Mouse (Mus musculus) embryo, embryonic 10.5 days (tissue): ENCODE measurements around the gene Shank1.

Source experiments
- DNase-seq: peaks from one replicate; pipeline ENCODE4 v3.0.0-alpha.2; 2015; ENCODE audit warnings: low spot score

Shank1 gene

DNA sequence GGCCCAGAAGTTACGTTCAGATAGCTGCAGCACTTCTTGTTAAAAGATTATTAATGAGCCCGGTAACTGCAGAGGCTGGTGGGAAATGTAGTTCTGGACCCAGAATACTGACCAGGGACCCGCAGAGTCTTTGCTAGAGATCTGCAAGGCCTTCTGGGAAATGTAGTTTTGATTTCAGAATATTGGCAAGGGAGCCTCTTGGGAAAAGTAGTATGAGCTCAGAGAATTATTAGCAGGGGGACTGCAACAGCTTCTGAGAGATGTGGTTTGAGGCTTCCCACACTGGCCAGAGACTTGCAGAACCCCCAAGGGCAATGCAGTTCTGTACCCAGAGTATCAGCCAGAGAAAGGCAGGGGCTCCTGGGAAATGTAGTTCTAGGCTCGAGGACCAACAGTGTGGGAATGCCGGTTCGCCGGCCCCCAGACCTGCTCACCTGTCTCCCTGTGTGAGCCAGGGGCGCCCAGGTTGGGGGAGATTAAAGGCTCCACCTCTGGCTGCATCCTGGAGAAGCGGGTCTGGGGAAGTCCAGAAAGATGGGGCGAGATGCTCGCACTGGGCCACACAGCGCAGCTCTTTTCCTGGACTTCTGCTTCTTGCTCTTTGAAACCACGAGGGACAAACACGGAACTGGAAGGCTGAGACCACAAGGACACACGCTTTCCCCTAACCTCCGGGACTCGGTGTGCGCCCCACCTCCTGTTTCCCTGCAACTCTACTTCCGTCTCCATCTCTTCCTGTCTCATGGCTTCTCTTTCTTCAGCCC, 64.0 kb downstream of the Shank1 start:
- peak; percentile 96 for DNase-seq

DNA sequence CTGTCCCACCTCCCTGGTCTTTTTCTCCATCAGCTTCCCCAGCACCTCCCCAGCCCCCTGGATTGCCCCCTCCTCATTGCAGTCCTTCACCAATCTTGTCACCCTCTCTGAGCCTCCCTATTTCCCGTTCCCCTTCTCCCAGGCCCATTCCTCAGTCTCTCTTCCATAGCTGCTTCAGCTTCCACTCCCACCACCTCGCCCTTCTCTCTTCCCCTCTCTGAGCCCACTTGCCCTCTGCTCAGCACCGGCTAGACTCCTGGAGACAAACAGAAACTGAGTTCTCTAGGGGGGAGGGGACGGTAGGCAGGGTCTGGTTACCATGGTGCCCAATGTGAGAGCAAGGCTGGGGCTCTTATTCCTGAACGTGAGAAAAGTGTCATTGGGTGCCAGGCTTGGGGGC, 64.7 kb downstream of the Shank1 start:
- peak; percentile 75 for DNase-seq

DNA sequence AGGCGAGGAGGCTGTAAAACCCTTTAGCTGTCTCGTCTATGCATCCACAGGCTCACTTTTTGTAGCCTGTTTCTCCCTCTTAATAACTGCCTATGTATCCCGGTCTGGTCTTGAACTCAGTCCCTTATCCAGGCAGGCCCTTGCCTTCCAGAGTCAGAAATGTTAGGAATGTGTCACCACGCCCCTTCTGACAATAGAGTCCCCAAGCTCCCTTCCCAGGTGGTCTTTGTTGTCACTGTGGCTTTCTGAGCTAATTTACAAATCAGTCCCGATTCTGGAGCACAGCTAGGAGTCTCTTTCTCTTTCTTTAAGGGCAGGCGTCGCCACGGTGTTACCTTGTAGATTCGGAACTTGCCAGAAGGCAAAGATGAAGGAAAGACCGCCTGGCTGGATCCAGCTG, 65.2 kb downstream of the Shank1 start:
- DNase-seq, result peak; percentile 59

DNA sequence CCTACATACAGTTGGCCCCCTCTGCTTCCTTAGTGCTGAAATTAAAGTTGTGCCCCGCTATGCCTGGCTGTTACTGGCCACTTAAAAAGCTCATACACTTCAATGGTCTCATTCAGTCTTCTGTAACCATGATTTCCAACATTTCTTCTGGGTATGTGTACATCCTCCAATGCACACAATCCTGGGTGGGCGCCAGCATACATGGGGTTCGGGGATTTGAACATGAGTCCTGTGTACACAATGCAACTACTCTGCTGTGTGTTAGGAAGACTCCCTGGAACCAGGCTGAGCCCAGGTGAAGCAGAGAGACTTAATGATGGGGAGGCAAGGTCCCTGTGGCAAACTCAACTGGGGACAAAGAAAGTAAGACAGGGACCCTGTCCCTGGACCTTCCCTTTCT, 65.7 kb downstream of the Shank1 start:
- DNase-seq, result no peak

DNA sequence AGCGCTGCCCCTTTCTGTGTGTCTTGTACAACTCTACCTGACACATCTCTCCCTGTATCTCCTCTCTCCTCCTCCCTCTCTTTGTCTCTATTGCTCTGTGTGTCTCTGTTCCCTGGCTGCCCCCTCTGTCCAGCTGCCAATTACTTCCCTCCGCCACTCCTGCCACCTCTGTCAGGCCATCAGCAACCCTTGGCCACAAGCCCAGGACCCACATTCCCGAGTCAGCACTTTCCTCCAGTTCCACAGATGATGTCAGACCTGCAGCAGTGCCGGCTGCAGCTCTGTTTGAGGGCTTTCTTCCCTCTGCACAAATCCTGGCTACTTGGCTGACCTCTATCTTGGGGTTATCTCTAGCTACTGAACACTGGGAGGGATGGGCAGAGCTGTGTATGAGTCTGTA, 68.2 kb downstream of the Shank1 start:
- no peak for DNase-seq

DNA sequence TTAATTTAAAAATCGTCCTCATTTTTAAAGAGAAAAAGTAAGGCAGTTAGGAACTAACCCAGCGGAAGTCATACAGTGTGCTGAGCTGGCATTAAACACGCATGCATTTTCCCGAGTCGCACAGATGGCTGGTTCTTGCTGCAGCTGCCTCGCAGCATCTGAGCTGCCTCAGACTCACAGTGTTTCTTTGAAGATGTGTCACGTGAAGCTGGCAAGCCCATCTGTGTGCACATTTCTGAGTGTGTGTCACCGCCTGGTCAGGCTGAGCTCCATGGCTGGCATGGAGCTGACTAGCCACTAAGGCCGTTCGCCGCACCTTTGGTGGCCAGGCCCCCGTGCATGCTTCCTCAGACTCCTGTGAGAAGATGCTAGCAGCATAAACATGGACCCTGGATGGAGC, 72.5 kb downstream of the Shank1 start:
- DNase-seq, result no peak

DNA sequence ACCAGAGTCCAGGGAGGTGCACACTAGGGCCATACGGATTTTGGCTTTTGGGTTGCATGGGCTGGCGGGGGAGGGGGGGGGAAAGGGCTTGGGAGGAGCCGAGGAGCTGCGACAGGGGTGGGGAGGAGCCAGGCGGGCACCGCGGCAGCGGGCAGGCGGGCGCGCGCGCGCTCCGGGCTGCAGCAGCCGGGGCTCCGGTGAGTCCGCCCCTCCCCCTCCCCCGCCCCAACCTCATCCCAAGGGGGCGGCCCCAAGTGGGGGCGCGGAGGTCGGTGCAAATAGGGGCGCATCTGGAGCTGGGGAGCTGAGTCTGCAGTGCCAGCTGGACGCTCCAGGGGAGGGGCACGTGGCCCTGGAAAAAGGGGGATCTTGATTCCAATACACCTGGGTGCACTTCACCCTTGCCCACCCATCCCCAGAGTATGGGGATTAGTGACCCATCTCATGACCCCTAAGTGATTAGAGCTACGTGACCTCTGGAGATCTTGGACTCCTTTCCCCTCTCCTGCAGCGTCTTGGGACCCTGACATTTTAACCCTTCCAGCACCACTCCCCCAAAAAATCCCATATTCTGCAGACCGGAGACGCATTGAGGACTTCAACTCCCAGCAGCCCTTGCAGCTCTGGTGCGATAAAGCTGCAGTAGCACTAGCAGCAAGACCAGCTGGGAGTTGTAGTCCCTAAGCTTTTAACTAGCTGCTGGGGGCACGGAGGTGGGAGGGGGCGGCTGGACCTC, 74.1 kb downstream of the Shank1 start, which contains the start of gene Syt3:
Gene Syt3, plus strand, starts transcription at position 123 of the 736 bp plus-strand sequence.
- DNase-seq, result peak; percentile 87

DNA sequence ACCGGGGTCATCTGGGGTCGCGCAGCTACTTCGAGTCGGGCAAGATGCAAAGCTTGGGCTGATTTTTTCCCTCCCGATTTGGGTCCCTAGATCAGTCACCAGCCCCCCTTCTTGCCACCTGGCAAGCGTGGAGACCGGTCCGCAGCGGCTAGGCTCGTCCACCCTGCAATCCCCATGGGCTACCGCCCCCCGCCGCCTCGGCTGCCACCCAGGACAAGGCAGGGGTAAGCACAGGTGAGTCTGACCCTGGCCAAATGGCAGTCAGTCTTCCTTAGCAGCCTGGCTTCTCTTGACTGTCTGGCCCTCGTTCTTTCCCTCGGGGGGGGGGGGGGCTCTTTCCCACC, 74.6 kb downstream of the Shank1 start:
- no peak for DNase-seq

DNA sequence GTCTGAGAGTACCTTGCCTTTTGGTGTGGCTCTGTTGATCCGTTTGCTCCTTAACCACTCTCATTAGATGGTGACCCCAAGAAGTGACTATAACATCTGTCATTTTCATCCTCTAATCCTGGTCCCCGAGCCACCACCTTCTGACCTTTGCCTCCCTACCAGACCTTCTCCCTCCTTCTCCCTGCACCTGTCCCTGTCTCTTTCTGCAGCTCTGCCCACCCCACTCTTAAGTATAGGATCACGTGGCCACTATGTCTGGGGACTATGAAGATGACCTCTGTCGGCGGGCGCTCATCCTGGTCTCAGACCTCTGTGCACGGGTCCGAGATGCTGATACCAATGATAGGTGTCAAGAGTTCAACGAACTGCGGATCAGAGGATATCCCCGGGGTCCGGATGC, 75.7 kb downstream of the Shank1 start, which contains the start of gene 1700008O03Rik:
Gene 1700008O03Rik, minus strand, starts transcription at position 101 of the 400 bp plus-strand sequence.
- no peak for DNase-seq

DNA sequence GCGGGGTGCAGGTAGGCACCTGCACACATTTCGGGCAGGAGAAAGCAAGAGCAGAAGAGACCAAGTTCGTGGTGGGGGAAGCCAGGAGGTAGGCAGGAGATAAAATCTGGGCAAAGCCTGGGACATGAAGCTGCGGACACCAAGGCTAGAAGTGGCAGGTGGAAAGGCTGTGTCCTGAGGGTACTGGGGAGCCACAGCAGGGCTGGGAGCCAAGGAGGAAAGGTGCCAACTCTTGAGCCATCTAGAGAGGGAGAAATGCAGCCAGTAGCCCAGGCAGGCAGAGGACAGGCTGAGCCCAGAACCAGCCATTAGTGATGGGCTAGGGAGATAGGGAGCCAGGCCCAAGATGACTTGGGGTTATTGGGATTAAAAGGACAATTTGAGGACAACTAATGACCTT, 81.8 kb downstream of the Shank1 start:
- DNase-seq, result no peak

DNA sequence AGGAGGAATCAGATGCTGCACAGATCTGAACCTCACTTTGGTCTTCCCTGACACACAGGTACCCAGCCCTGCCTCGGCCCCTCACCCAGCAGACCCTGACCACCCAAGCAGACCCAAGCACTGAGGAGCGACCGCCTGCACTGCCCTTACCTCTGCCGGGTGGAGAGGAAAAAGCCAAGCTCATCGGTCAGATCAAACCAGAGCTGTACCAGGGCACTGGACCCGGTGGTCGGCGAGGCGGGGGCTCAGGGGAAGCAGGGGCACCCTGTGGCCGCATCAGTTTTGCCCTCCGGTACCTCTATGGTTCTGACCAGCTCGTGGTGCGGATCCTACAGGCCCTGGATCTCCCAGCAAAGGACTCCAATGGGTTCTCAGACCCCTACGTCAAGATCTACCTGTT, 82.3 kb downstream of the Shank1 start:
- DNase-seq, result no peak

DNA sequence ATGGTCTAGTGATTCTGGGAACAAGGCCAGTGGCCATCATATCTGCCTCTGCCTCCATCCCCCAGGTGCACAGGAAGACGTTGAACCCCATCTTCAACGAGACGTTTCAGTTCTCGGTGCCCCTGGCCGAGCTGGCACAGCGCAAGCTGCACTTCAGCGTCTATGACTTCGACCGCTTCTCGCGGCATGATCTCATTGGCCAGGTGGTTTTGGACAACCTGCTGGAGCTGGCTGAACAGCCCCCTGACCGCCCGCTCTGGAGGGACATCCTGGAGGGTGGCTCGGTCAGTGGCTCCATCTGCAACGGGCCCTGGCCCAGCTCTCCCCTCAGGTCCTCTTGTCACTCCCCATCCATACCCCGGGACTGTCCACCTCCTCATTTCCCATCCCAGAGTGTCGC, 83.2 kb downstream of the Shank1 start:
- no peak for DNase-seq

DNA sequence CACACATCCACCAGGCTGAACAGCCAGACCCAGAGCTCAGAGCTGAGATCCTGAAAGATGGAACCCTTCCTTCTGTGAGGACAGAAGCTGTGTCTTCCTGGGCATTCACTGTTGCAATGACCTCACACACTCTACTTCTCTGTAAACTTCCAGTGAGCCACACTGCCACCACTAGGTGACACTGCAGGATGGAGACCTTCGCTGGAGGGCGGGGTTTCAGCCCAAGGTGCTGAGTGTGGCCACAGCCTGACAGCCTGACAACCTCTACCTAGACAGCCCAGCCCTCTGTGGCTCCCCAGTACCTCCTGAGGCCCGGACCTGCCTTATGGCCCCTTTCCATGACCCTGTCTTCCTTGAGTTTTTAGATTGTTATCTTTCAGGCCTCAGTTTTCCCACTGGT, 88.5 kb downstream of the Shank1 start:
- peak; percentile 75 for DNase-seq

DNA sequence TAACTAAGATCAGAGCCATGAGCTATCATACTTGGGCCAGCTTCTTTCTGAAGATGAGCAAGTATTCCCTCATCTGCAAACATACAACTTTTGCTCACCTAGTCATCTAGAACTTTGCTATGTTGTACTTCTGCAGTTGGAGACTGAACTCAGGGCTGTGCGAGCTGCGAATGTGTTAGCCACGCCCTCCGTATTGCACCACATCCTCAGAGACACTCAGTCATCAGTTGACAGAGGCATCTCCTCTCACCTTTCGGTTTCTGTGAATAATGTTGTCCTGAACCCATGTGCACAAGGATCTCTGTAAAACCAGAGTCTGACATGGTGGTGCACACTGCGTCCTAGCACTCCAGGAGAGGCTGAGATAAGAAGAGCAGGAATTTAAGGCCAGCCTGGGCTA, 91.6 kb downstream of the Shank1 start:
- DNase-seq, result no peak

DNA sequence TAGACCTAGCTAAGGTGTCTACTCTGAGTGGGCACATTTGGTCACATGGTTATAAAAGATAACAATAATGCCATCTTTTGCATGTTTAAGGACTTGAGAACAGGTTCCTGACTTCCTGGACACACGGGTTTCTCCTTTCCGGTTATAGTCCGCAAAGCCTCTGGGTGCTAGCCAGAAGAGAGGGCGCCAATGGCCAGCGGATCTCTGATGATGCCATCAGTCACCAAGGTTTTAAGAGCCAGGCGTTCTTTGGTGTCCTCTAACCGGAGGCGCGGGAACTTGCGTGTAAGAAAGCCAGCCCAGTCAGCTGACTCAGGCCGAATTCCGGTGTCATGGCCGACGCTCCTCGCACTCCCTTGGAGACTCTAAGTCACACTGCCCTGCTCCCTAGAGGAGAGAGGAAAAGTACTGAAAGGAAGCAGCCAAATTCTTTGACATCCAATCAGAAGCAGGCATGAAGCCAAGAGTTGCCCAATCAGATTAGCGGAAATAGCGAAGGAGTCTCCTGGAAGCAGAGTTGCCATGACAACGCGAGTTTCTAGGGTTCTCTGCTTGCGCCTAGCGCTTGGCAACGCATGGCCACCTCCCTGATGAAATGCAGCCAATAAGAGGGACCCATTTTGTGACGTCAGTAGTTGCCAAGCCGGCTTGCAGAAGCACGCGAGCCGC, 95.4 kb downstream of the Shank1 start:
- DNase-seq, result peak; percentile 100

DNA sequence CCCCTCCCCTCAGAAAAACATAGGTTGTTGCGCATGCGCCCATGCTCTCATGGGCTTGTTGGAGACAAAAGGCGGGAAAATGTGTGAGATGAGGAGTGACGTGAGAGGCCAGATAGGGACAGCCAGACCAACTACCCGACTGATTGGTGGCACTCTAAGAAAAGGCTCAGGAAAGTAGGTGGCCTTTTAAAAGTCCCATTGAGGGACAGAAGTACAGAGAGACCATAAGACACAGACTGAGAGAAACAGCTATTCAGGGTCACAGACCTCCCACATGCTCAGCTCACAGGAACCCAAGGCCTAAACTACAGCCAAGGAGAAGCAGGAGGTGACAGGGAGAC, 95.9 kb downstream of the Shank1 start:
- DNase-seq, result no peak
